Mouse (Mus musculus) MEL (cell line): ENCODE measurements around the gene Gm10964. TPM values are rescaled to one million over a fixed set of nuclear protein-coding genes. Genes with fewer than 3 reads are reported as not detected.
A peak's percentile ranks its signal among the peaks of the same experiment; 100 is the strongest.

Experiments used
- DNase-seq: peaks from one replicate; pipeline ENCODE4 v3.0.0; 2011; ENCODE audit warnings: low read depth, low spot score
- H3K27ac ChIP-seq: 2 replicates; pipeline ENCODE4 v1.5.1; 2012; ENCODE audit warnings: low read depth, mild to moderate bottlenecking, control low read depth, low read length, moderate library complexity; ENCODE audit not compliant: control insufficient read depth
- H3K27me3 ChIP-seq, 2 experiments: fragments of 150-350 bp in 1 of 2; sonication (generic) in 1 of 2; 2 replicates each; pipeline ENCODE4 v1.6.1; 2012; ENCODE audit warnings: low read length in 2 of 2, mild to moderate bottlenecking in 2 of 2, improper control_type of control experiment in 1 of 2, moderate library complexity in 1 of 2; ENCODE audit not compliant: insufficient read depth in 2 of 2, control insufficient read depth in 1 of 2
- H3K36me3 ChIP-seq, 2 experiments: 2 replicates each; pipeline ENCODE4 v1.6.1; 2012 to 2014; ENCODE audit warnings: low read length in 2 of 2, improper control_type of control experiment in 1 of 2, inconsistent platforms in 1 of 2, mild to moderate bottlenecking in 1 of 2; ENCODE audit not compliant: insufficient read depth in 2 of 2, control insufficient read depth in 1 of 2
- H3K4me1 ChIP-seq, 2 experiments: fragments of 150-350 bp in 1 of 2; sonication (generic) in 1 of 2; 2 replicates each; pipeline ENCODE4 v1.6.1; 2012; ENCODE audit warnings: low read length in 2 of 2, improper control_type of control experiment in 1 of 2, mild to moderate bottlenecking in 1 of 2; ENCODE audit not compliant: insufficient read depth in 2 of 2, control insufficient read depth in 1 of 2
- H3K4me3 ChIP-seq, 2 experiments: fragments of 150-350 bp in 1 of 2; sonication (generic) in 1 of 2; 2 replicates each; pipeline ENCODE4 v1.5.1; 2012; ENCODE audit warnings: low read depth in 2 of 2, low read length in 2 of 2, mild to moderate bottlenecking in 2 of 2, moderate library complexity in 2 of 2, control low read depth in 1 of 2, improper control_type of control experiment in 1 of 2; ENCODE audit not compliant: control insufficient read depth in 1 of 2, insufficient read depth in 1 of 2
- H3K79me2 ChIP-seq: 2 replicates; pipeline ENCODE4 v1.6.1; 2012; ENCODE audit warnings: mild to moderate bottlenecking, low read length, moderate library complexity; ENCODE audit not compliant: control insufficient read depth, poor library complexity, insufficient read depth
- H3K9ac ChIP-seq: 2 replicates; pipeline ENCODE4 v1.6.1; 2012; ENCODE audit warnings: low read depth, mild to moderate bottlenecking, control low read depth, low read length, moderate library complexity; ENCODE audit not compliant: control insufficient read depth, poor library complexity, severe bottlenecking
- H3K9me3 ChIP-seq: fragments of 150-350 bp; sonication (generic); replicated peaks from 2 replicates; pipeline ENCODE4 v1.6.1; 2012; ENCODE audit warnings: mild to moderate bottlenecking, low read length, improper control_type of control experiment, moderate library complexity; ENCODE audit not compliant: insufficient read depth
- BHLHE40 ChIP-seq: IDR thresholded peaks from 2 replicates; pipeline ENCODE4 v1.6.1; 2012; ENCODE audit warnings: low read depth, mild to moderate bottlenecking, inconsistent platforms, low read length, improper control_type of control experiment, borderline replicate concordance
- CHD1 ChIP-seq: IDR thresholded peaks from 2 replicates; pipeline ENCODE4 v1.6.1; 2012; ENCODE audit warnings: low read depth, mild to moderate bottlenecking, inconsistent platforms, low read length, improper control_type of control experiment
- CHD2 ChIP-seq: IDR thresholded peaks from 2 replicates; pipeline ENCODE4 v1.6.1; 2011; ENCODE audit warnings: low read length, improper control_type of control experiment
- CTCF ChIP-seq, 3 experiments: IDR thresholded peaks in 2 of 3; conservative IDR thresholded peaks in 1 of 3; 2 replicates each; pipeline ENCODE4 v1.5.1; 2011 to 2012; ENCODE audit warnings: low read length in 3 of 3, low read depth in 2 of 3, mild to moderate bottlenecking in 2 of 3, improper control_type of control experiment in 1 of 3, inconsistent platforms in 1 of 3, mixed read lengths in 1 of 3, moderate library complexity in 1 of 3; ENCODE audit not compliant: control insufficient read depth in 1 of 3, insufficient read depth in 1 of 3, poor library complexity in 1 of 3, severe bottlenecking in 1 of 3
- EP300 ChIP-seq, 2 experiments: IDR thresholded peaks; 2 replicates each; pipeline ENCODE4 v1.6.1; 2011; ENCODE audit warnings: improper control_type of control experiment in 2 of 2, low read length in 2 of 2, low read depth in 1 of 2, mild to moderate bottlenecking in 1 of 2
- ETS1 ChIP-seq: IDR thresholded peaks from 2 replicates; pipeline ENCODE4 v1.6.1; 2012; ENCODE audit warnings: low read depth, mild to moderate bottlenecking, inconsistent platforms, low read length, improper control_type of control experiment, moderate library complexity
- GATA1 ChIP-seq: IDR thresholded peaks from 2 replicates; pipeline ENCODE4 v1.6.1; 2011; ENCODE audit warnings: low read depth, low read length, improper control_type of control experiment
- JUND ChIP-seq: IDR thresholded peaks from 2 replicates; pipeline ENCODE4 v1.6.1; 2011; ENCODE audit warnings: low read depth, mild to moderate bottlenecking, improper control_type of control experiment, low read length
- MAFK ChIP-seq: IDR thresholded peaks from 2 replicates; pipeline ENCODE4 v1.6.1; 2011; ENCODE audit warnings: low read depth, mild to moderate bottlenecking, low read length, improper control_type of control experiment, borderline replicate concordance
- MYC ChIP-seq: IDR thresholded peaks from 2 replicates; pipeline ENCODE4 v1.6.1; 2011; ENCODE audit warnings: low read depth, mild to moderate bottlenecking, low read length, improper control_type of control experiment, moderate library complexity
- NELFE ChIP-seq: IDR thresholded peaks from 2 replicates; pipeline ENCODE4 v1.6.1; 2011; ENCODE audit warnings: low read depth, low read length, improper control_type of control experiment
- POLR2AphosphoS2 ChIP-seq: IDR thresholded peaks from 2 replicates; pipeline ENCODE4 v1.6.1; 2011; ENCODE audit warnings: low read length, improper control_type of control experiment
- POLR2AphosphoS5 ChIP-seq: IDR thresholded peaks from 2 replicates; pipeline ENCODE4 v1.6.1; 2012; ENCODE audit warnings: low read depth, borderline replicate concordance, mild to moderate bottlenecking, inconsistent platforms, low read length, moderate library complexity, mixed read lengths
- RAD21 ChIP-seq: IDR thresholded peaks from 2 replicates; pipeline ENCODE4 v1.6.1; 2011; ENCODE audit warnings: mild to moderate bottlenecking, low read depth, low read length, improper control_type of control experiment
- SIN3A ChIP-seq: IDR thresholded peaks from 2 replicates; pipeline ENCODE4 v1.6.1; 2012; ENCODE audit warnings: low read length, improper control_type of control experiment, inconsistent platforms
- TAL1 ChIP-seq: IDR thresholded peaks from 2 replicates; pipeline ENCODE4 v1.6.1; 2012; ENCODE audit warnings: mild to moderate bottlenecking, inconsistent platforms, low read length, moderate library complexity, mixed read lengths
- TBP ChIP-seq: IDR thresholded peaks from 2 replicates; pipeline ENCODE4 v1.8.0; 2011; ENCODE audit warnings: low read depth, low read length, improper control_type of control experiment
- TCF12 ChIP-seq: IDR thresholded peaks from 2 replicates; pipeline ENCODE4 v1.6.1; 2014; ENCODE audit warnings: low read depth, mild to moderate bottlenecking, inconsistent platforms, low read length, improper control_type of control experiment, moderate library complexity
- USF1 ChIP-seq: IDR thresholded peaks from 2 replicates; pipeline ENCODE4 v1.6.1; 2014; ENCODE audit warnings: low read depth, mild to moderate bottlenecking, inconsistent platforms, low read length, improper control_type of control experiment, moderate library complexity
- polyA plus RNA-seq, 2 experiments: library from polyadenylated mRNA; stranded (reverse) in 1 of 2; unstranded in 1 of 2; fragments of >175 nt in 1 of 2; fragments of >200 nt in 1 of 2; gene quantifications; 2 replicates each; pipeline versions ENCODE4 v1.2.1 to v1.2.4; 2012; ENCODE audit warnings: low replicate concordance in 2 of 2, low read depth in 1 of 2; ENCODE audit not compliant: insufficient read length in 2 of 2, insufficient read depth in 1 of 2, missing spikeins in 1 of 2
- total RNA-seq: library from RNA; depleted of rRNA; stranded (reverse); fragments of 300-350 nt; gene quantifications from 2 replicates; pipeline ENCODE4 v1.2.3, GENCODE M21; 2012

Gm10964 gene
- total and polyA plus RNA-seq, 3 experiments = not detected

- Histone ChIP-seq H3K36me3 (peaks cover 0 to 25% of the 10 kb centered on the region in 2 experiments; a peak in 2 of 4 replicates), H3K9me3 (no peaks in the 10 kb centered on the region), H3K27ac (no peak overlapping the region), H3K79me2 (peaks cover 62% of the 10 kb centered on the region), H3K27me3 (no peaks in the 10 kb centered on the region), H3K4me3 (no peak overlapping the region), H3K9ac (no peak overlapping the region), H3K4me1 (peaks cover 0 to 6% of the 10 kb centered on the region in 2 experiments)
- TF ChIP-seq CTCF (IDR thresholded peaks at IDR 0.05 in 2 of 3, conservative IDR thresholded peaks at IDR 0.05 in 1 of 3; ENCODE audit: control insufficient read depth in 1 of 3, insufficient read depth in 1 of 3, low read depth in 2 of 3, low read length in 3 of 3, poor library complexity in 1 of 3, severe bottlenecking in 1 of 3) (no peak), USF1 (no peak), JUND (no peak), NELFE (no peak), ETS1 (no peak), TBP (no peak), POLR2AphosphoS5 (no peak), MYC (no peak), MAFK (no peak)
- no peak for DNase-seq
These were observed 48.1 kb downstream of the Gm10964 start for GRCm38 (mm10) chr3:103787225-103787624.

GRCm38 (mm10) chr3:103789096-103789495 lies 49.9 kb downstream of the Gm10964 start:
- Histone ChIP-seq H3K9ac (peak overlapping the region; percentile 92), H3K36me3 (peaks cover 0 to 32% of the 10 kb centered on the region in 2 experiments; a peak in 2 of 4 replicates), H3K4me1 (peaks cover 13 to 16% of the 10 kb centered on the region in 2 experiments), H3K79me2 (peaks cover 55% of the 10 kb centered on the region), H3K27ac (no peak overlapping the region), H3K4me3 (no peak overlapping the region), H3K9me3 (no peaks in the 10 kb centered on the region), H3K27me3 (no peaks in the 10 kb centered on the region)
- DNase-seq = no peak
- TF ChIP-seq EP300 (IDR thresholded peaks at IDR 0.05; ENCODE audit: low read depth in 1 of 2, low read length in 2 of 2) (no peak), TAL1 (no peak), TCF12 (no peak), GATA1 (no peak), USF1 (no peak), SIN3A (no peak), MYC (no peak), MAFK (no peak), CHD2 (no peak), CHD1 (no peak), RAD21 (no peak), POLR2AphosphoS5 (no peak), POLR2AphosphoS2 (no peak), ETS1 (no peak), BHLHE40 (no peak), CTCF (IDR thresholded peaks at IDR 0.05 in 2 of 3, conservative IDR thresholded peaks at IDR 0.05 in 1 of 3; ENCODE audit: control insufficient read depth in 1 of 3, insufficient read depth in 1 of 3, low read depth in 2 of 3, low read length in 3 of 3, poor library complexity in 1 of 3, severe bottlenecking in 1 of 3) (no peak)
